Mouse (Mus musculus): Measurements from ENCODE around the gene Hes7. TPM values are rescaled to one million over a fixed set of nuclear protein-coding genes. Genes with fewer than 3 reads are reported as not detected.

Hes7 gene
- polyA plus RNA-seq, 1 experiment from 2014 or later = 0.09 TPM

- peaks cover 63% of the 10 kb centered on the region for H3K4me1 ChIP-seq
- no peaks in the 10 kb centered on the region for H3K36me3 ChIP-seq
- 24% methylated on average over 14 of the region's 14 CpGs for WGBS
- DNase-seq (ENCODE audit: low spot score) = no peak
- no peaks in the 10 kb centered on the region for H3K9me3 ChIP-seq (replicated peaks)
- H3K4me3 ChIP-seq = peak overlapping the region; percentile 87
- no peak overlapping the region for H3K27ac ChIP-seq (replicated peaks)
- peaks cover 63% of the 10 kb centered on the region for H3K27me3 ChIP-seq (ENCODE audit: low read depth, poor library complexity, severe bottlenecking)
Measured at GRCm38 (mm10) chr11:69119446-69120155, 603 bp upstream of the Hes7 start.

- peak; percentile 63 for DNase-seq (ENCODE audit: low spot score)
- H3K9me3 ChIP-seq (replicated peaks) = no peaks in the 10 kb centered on the region
- H3K27me3 ChIP-seq (ENCODE audit: low read depth, poor library complexity, severe bottlenecking) = peaks cover 50% of the 10 kb centered on the region
- peaks cover 72% of the 10 kb centered on the region for H3K4me1 ChIP-seq
- 1% methylated on average over 33 of the region's 33 CpGs for WGBS
- no peaks in the 10 kb centered on the region for H3K36me3 ChIP-seq
- H3K4me3 ChIP-seq = peak overlapping the region; percentile 87
- H3K27ac ChIP-seq (replicated peaks) = peak overlapping the region; percentile 84; the same call in 1 of the 2 replicates
Measured at GRCm38 (mm10) chr11:69121001-69121740, 967 bp downstream of the Hes7 start.

- DNase-seq (ENCODE audit: low spot score) = peak; percentile 71
- under 1% methylated on average over 32 of the region's 32 CpGs for WGBS
- Histone ChIP-seq H3K4me3 (peak overlapping the region; percentile 87), H3K36me3 (no peaks in the 10 kb centered on the region), H3K4me1 (peaks cover 75% of the 10 kb centered on the region), H3K27ac (replicated peaks) (peak overlapping the region; percentile 84), H3K27me3 (ENCODE audit: low read depth, poor library complexity, severe bottlenecking) (peaks cover 50% of the 10 kb centered on the region), H3K9me3 (replicated peaks) (no peaks in the 10 kb centered on the region)
Measured at GRCm38 (mm10) chr11:69121741-69122335, 1.6 kb downstream of the Hes7 start.

- Histone ChIP-seq H3K9me3 (replicated peaks) (no peaks in the 10 kb centered on the region), H3K27ac (replicated peaks) (peak within 1 kb of the TSS; percentile 84), H3K27me3 (ENCODE audit: low read depth, poor library complexity, severe bottlenecking) (peaks cover 51% of the 10 kb centered on the region), H3K4me3 (peak within 1 kb of the TSS; percentile 87), H3K4me1 (peaks cover 69% of the 10 kb centered on the region), H3K36me3 (no peaks in the 10 kb centered on the region)
- peak; percentile 92 for DNase-seq (ENCODE audit: low spot score)
- under 1% methylated on average over 66 of the region's 66 CpGs for WGBS
Measured at GRCm38 (mm10) chr11:69122336-69122951, 2.2 kb downstream of the Hes7 start, which contains the start of gene 9130213A22Rik. Gene 9130213A22Rik, minus strand, starts transcription at chr11:69122589.

- peak overlapping the region; percentile 84 for H3K27ac ChIP-seq (replicated peaks)
- no peaks in the 10 kb centered on the region for H3K9me3 ChIP-seq (replicated peaks)
- peak; percentile 94 for DNase-seq (ENCODE audit: low spot score)
- H3K4me3 ChIP-seq = peak overlapping the region; percentile 87
- H3K27me3 ChIP-seq (ENCODE audit: low read depth, poor library complexity, severe bottlenecking) = peaks cover 57% of the 10 kb centered on the region
- WGBS = 1% methylated on average over 28 of the region's 29 CpGs
- H3K36me3 ChIP-seq = no peaks in the 10 kb centered on the region
- peaks cover 63% of the 10 kb centered on the region for H3K4me1 ChIP-seq
Measured at GRCm38 (mm10) chr11:69123056-69123692, 3.0 kb downstream of the Hes7 start.

- peaks cover 57% of the 10 kb centered on the region for H3K27me3 ChIP-seq (ENCODE audit: low read depth, poor library complexity, severe bottlenecking)
Measured at GRCm38 (mm10) chr11:69123693-69124497, 3.7 kb downstream of the Hes7 start.

GRCm38 (mm10) chr11:69124498-69124847, 4.3 kb downstream of the Hes7 start:
- Histone ChIP-seq H3K27me3 (ENCODE audit: low read depth, poor library complexity, severe bottlenecking) (peaks cover 54% of the 10 kb centered on the region), H3K4me3 (peak overlapping the region; percentile 87), H3K4me1 (peaks cover 52% of the 10 kb centered on the region)

More at GRCm38 (mm10) chr11:69123693-69124497, 3.7 kb downstream of the Hes7 start:
- Histone ChIP-seq H3K9me3 (replicated peaks) (no peaks in the 10 kb centered on the region), H3K27ac (replicated peaks) (peak overlapping the region; percentile 74), H3K36me3 (no peaks in the 10 kb centered on the region), H3K4me3 (peak overlapping the region; percentile 87), H3K4me1 (peaks cover 58% of the 10 kb centered on the region)
- under 1% methylated on average over 31 of the region's 31 CpGs for WGBS
- DNase-seq (ENCODE audit: low spot score) = peak; percentile 95

GRCm38 (mm10) chr11:69125041-69125851, 5.0 kb downstream of the Hes7 start:
- H3K4me3 ChIP-seq = peak overlapping the region; percentile 87
- H3K36me3 ChIP-seq = no peaks in the 10 kb centered on the region
- no peaks in the 10 kb centered on the region for H3K9me3 ChIP-seq (replicated peaks)
- DNase-seq (ENCODE audit: low spot score) = peak; percentile 79
- WGBS = under 1% methylated on average over 24 of the region's 24 CpGs
- peaks cover 45% of the 10 kb centered on the region for H3K4me1 ChIP-seq
- H3K27ac ChIP-seq (replicated peaks) = peak overlapping the region; percentile 71
- H3K27me3 ChIP-seq (ENCODE audit: low read depth, poor library complexity, severe bottlenecking) = peaks cover 54% of the 10 kb centered on the region

More at GRCm38 (mm10) chr11:69124498-69124847, 4.3 kb downstream of the Hes7 start:
- H3K9me3 ChIP-seq (replicated peaks) = no peaks in the 10 kb centered on the region
- WGBS = 0% methylated on average over 3 of the region's 3 CpGs
- peak; percentile 62 for DNase-seq (ENCODE audit: low spot score)
- H3K36me3 ChIP-seq = no peaks in the 10 kb centered on the region
- no peak overlapping the region for H3K27ac ChIP-seq (replicated peaks)

GRCm38 (mm10) chr11:69125852-69125918, 5.5 kb downstream of the Hes7 start, which contains the start of gene Aloxe3:
Gene Aloxe3, plus strand, starts transcription at chr11:69125896.
- H3K4me3 ChIP-seq = peak within 1 kb of the TSS; percentile 87
- H3K4me1 ChIP-seq = peaks cover 40% of the 10 kb centered on the region
- no peak for DNase-seq (ENCODE audit: low spot score)
- no peaks in the 10 kb centered on the region for H3K36me3 ChIP-seq
- 10% methylated on average over 3 of the region's 3 CpGs for WGBS
- H3K9me3 ChIP-seq (replicated peaks) = no peaks in the 10 kb centered on the region
- H3K27ac ChIP-seq (replicated peaks) = peak within 1 kb of the TSS; percentile 71
- H3K27me3 ChIP-seq (ENCODE audit: low read depth, poor library complexity, severe bottlenecking) = peaks cover 52% of the 10 kb centered on the region

GRCm38 (mm10) chr11:69125919-69126705, 5.9 kb downstream of the Hes7 start:
- Histone ChIP-seq H3K9me3 (replicated peaks) (no peaks in the 10 kb centered on the region), H3K36me3 (no peaks in the 10 kb centered on the region), H3K4me1 (peaks cover 36% of the 10 kb centered on the region), H3K27me3 (ENCODE audit: low read depth, poor library complexity, severe bottlenecking) (peaks cover 48% of the 10 kb centered on the region), H3K27ac (replicated peaks) (no peak overlapping the region; the same call in 1 of the 2 replicates), H3K4me3 (peak overlapping the region; percentile 87)
- 14% methylated on average over 20 of the region's 20 CpGs for WGBS
- peak; percentile 32 for DNase-seq (ENCODE audit: low spot score)

- Histone ChIP-seq H3K27ac (replicated peaks) (no peak overlapping the region), H3K9me3 (replicated peaks) (no peaks in the 10 kb centered on the region), H3K27me3 (ENCODE audit: low read depth, poor library complexity, severe bottlenecking) (peaks cover 47% of the 10 kb centered on the region), H3K36me3 (no peaks in the 10 kb centered on the region), H3K4me1 (peaks cover 30% of the 10 kb centered on the region), H3K4me3 (peak overlapping the region; percentile 87)
- 50% methylated on average over 2 of the region's 2 CpGs for WGBS
- DNase-seq (ENCODE audit: low spot score) = no peak
Measured at GRCm38 (mm10) chr11:69126706-69127095, 6.5 kb downstream of the Hes7 start.

All from midbrain, embryonic 10.5 days (tissue).